Mouse (Mus musculus) embryo, embryonic 11.5 days (tissue): ENCODE data around the gene Gm17174.
"Not testable (repeated sequence)": the region's sequence is repeated elsewhere in the genome, so short reads cannot be mapped to it uniquely, and the experiment has no call there.

ENCODE experiments used
- DNase-seq: peaks from one replicate; pipeline ENCODE4 v3.0.0-alpha.2; 2012; ENCODE audit warnings: low read depth, low spot score

The Gm17174 gene

GRCm38 (mm10) chr14:51592039-51592438, at the start of gene Gm17174:
Gene Gm17174 (minus strand): TSS chr14:51592139.
- not testable (repeated sequence) for DNase-seq

DNA sequence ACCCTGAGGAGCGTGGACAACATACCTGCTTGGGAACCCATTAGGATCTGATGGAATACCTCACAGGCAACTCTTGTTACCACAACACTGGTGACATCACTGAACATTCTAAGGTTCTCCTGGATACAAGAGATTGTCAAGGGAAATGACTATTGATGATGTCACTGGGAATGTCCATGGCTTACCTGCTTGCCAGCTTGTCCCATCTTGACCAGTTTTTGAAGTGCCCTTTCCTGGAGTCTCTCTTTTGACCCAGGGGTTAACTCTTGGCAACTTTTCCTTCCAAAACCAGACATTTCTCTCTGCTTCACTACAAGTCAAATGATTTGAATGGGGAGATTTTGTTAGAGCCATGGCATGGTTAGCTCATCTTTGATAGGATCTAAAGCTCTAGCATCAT, 43.6 kb upstream of the Gm17174 start, which contains the start of gene Gm4181:
Gene Gm4181, minus strand, starts transcription at position 101 of the 400 bp plus-strand sequence.
- DNase-seq: not testable (repeated sequence)

- not testable (repeated sequence) for DNase-seq
Measured at GRCm38 (mm10) chr14:51632426-51632825, 40.5 kb upstream of the Gm17174 start.

DNA sequence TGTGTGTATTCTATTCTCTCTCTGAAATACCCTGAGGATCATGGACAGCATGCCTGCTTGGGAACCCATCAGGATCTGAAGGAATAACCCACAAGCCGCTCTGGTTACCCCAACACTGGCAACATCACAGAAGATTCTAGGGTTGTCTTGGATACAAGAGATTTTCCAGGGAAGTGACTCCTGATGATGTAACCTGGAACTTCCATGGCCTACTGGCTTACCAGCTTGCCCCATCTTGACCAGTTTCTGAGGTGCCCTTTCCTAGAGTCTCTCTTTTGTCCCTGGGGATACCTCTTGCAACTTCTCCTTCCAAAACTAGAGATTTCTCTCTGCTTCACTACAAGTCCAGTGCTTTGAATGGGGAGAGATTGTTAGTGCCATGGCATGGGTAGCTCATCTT, 19.3 kb upstream of the Gm17174 start, which contains the start of gene Gm17078:
Gene Gm17078, minus strand, starts transcription at position 101 of the 400 bp plus-strand sequence.
- no peak for DNase-seq

DNA sequence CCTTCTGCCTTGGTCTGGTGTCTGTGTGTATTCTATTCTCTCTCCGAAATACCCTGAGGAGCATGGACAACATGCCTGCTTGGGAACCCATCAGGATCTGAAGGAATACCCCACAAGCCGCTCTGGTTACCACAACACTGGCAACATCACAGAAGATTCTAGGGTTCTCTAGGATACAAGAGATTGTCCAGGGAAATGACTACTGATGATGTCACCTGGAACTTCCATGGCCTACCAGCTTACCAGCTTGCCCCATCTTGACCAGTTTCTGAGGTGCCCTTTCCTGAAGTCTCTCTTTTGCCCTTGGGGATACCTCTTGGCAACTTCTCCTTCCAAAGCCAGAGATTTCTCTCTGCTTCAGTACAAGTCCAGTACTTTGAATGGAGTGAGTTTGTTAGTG, 18.0 kb downstream of the Gm17174 start, which contains the start of gene Gm17175:
Gene Gm17175, minus strand, starts transcription at position 101 of the 400 bp plus-strand sequence.
- DNase-seq: not testable (repeated sequence)

- DNase-seq: no peak
Measured at GRCm38 (mm10) chr14:51552490-51552889, 39.4 kb downstream of the Gm17174 start, which contains the start of gene Gm5622. Gene Gm5622 (plus strand): TSS chr14:51552790.
